Mouse (Mus musculus) CH12.LX (cell line): Measurements from ENCODE around the gene Gm21440. TPM values are rescaled to one million over a fixed set of nuclear protein-coding genes. Genes with fewer than 3 reads are reported as not detected.
"Not testable (repeated sequence)": the region's sequence is repeated elsewhere in the genome, so short reads cannot be mapped to it uniquely, and the experiment has no call there.

ENCODE experiments used
- DNase-seq: peaks from one replicate; pipeline ENCODE4 v3.0.0-alpha.2; 2013; ENCODE audit errors: extremely low read depth
- H3K27ac ChIP-seq: 2 replicates; pipeline ENCODE4 v1.5.1; 2012; ENCODE audit warnings: low read depth, mild to moderate bottlenecking, control low read depth, moderate library complexity; ENCODE audit not compliant: insufficient read depth
- H3K27me3 ChIP-seq: replicated peaks from 2 replicates; pipeline ENCODE3; 2012; ENCODE audit warnings: inconsistent platforms
- H3K36me3 ChIP-seq, 2 experiments: replicated peaks in 1 of 2; 2 replicates each; pipeline versions ENCODE3 to v1.6.1; 2012; ENCODE audit warnings: inconsistent platforms in 1 of 2, low read length in 1 of 2, mild to moderate bottlenecking in 1 of 2, mixed read lengths in 1 of 2, moderate library complexity in 1 of 2; ENCODE audit not compliant: control insufficient read depth in 1 of 2, insufficient read depth in 1 of 2
- H3K4me1 ChIP-seq, 2 experiments: 2 replicates each; pipeline ENCODE4 v1.6.1; 2012; ENCODE audit warnings: inconsistent platforms in 1 of 2, moderate library complexity in 1 of 2; ENCODE audit not compliant: insufficient read depth in 2 of 2, control insufficient read depth in 1 of 2
- H3K4me2 ChIP-seq: 2 replicates; pipeline ENCODE4 v1.6.1; 2012; ENCODE audit warnings: low read depth, mild to moderate bottlenecking, control low read depth; ENCODE audit not compliant: poor library complexity, insufficient read depth, severe bottlenecking
- H3K4me3 ChIP-seq, 3 experiments: fragments of 150-350 bp in 1 of 3; sonication (generic) in 1 of 3; replicated peaks in 1 of 3; 2 replicates each; pipeline versions ENCODE3 to v1.5.1; 2011 to 2012; ENCODE audit warnings: low read depth in 2 of 3, low read length in 2 of 3, mild to moderate bottlenecking in 2 of 3, moderate library complexity in 2 of 3, control low read depth in 1 of 3, improper control_type of control experiment in 1 of 3, inconsistent platforms in 1 of 3, mixed read lengths in 1 of 3; ENCODE audit not compliant: poor library complexity in 1 of 3
- H3K79me2 ChIP-seq: replicated peaks from 2 replicates; pipeline ENCODE4 v1.6.1; 2012; ENCODE audit warnings: mild to moderate bottlenecking, moderate library complexity; ENCODE audit not compliant: control insufficient read depth, poor library complexity, insufficient read depth, severe bottlenecking; ENCODE audit errors: extremely low read depth
- H3K9ac ChIP-seq: 2 replicates; pipeline ENCODE4 v1.6.1; 2012; ENCODE audit warnings: low read depth, mild to moderate bottlenecking, control low read depth, moderate library complexity; ENCODE audit not compliant: insufficient read depth
- H3K9me3 ChIP-seq: replicated peaks from 2 replicates; pipeline ENCODE3; 2012; ENCODE audit warnings: low read length, inconsistent platforms, mixed read lengths
- dilution Hi-C: fragments of 300-500 bp; cut with MboI; formaldehyde crosslinking; loops from 2 replicates; pipeline ENCODE4 v1.14.3; 2020; ENCODE audit warnings: low sequenced_read_pairs; ENCODE audit not compliant: extremely low pct_unique_long_range_greater_than_20kb, extremely low pct_ligation_motif_present
- in situ Hi-C: fragments of 300-500 bp; cut with MboI; formaldehyde crosslinking; loops from 3 replicates; pipeline ENCODE4 v1.14.3; 2019; ENCODE audit warnings: low sequenced_read_pairs, low pct_ligation_motif_present, low pct_unique_long_range_greater_than_20kb, mixed read lengths
- polyA plus RNA-seq: library from polyadenylated mRNA; unstranded; fragments of >175 nt; gene quantifications from 2 replicates; pipeline ENCODE4 v1.2.1, GENCODE M21; 2012; ENCODE audit warnings: low read depth; ENCODE audit not compliant: insufficient read length
- total RNA-seq, 2 experiments: library from RNA; depleted of rRNA; stranded (reverse); fragments of 300-350 nt in 1 of 2; fragments of >200 nt in 1 of 2; gene quantifications; 2 replicates each; pipeline ENCODE4 v1.2.3; 2012 to 2014

Gene Gm21440
- total RNA-seq (2012; rRNA removed) (not detected in 2 replicates), total RNA-seq (2014; rRNA removed) (not detected in 2 replicates), polyA plus RNA-seq (not detected in 2 replicates)

DNA sequence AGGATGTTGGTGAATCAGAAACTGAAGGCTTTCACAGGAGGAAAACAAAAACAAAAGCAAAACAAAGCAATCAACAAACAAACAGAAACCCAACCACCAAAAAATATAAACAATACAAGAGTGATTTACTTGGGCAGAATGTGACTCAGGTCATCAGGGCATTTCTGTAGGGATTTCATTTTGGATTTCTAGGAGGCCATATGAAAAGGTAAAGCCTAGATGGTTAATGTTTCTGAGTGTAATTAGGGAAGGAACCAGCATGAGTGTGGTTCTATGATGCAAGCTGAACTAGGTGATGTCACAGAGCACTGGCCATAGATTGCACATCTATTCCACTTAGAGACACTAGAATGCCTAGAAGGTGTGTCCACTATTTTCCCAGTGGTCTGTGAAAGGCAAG, at the start of gene Gm21440, which contains the start of gene Gm21454:
TSS of gene Gm21440 (plus strand) at position 301 of the 400 bp plus-strand sequence.
TSS of gene Gm21454 (plus strand) at position 352 of the 400 bp plus-strand sequence.
- H3K4me2 ChIP-seq, H3K36me3 ChIP-seq, H3K79me2 ChIP-seq, H3K4me1 ChIP-seq, dilution Hi-C loops, H3K9me3 ChIP-seq, H3K27me3 ChIP-seq, H3K27ac ChIP-seq, in situ Hi-C loops, H3K9ac ChIP-seq, H3K4me3 ChIP-seq, DNase-seq: not testable (repeated sequence)

DNA sequence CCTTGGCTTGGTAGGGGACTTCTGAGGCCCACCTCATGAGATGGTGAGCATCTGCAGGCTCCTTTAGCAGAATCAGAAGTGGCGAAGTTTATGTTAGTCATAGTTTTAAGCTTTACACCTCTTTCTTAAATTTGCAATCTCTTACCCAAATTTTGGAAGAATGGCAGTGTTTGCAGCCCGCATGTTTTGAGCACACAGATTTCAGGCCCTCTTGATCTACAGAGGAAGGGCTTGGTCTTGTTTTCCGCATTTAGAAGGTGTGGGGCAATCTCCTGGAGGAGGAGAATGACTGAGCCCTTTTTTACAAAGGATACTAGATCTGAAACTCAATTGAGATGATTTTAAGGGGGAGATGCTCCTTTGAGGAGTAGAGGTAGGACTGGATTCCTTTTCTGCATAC, 28.4 kb upstream of the Gm21440 start, which contains the start of gene Gm21828:
TSS of gene Gm21828 (minus strand) at position 101 of the 400 bp plus-strand sequence.
- dilution Hi-C loops, result not testable (repeated sequence)

More for the DNA sequence above, 28.4 kb upstream of the Gm21440 start, which contains the start of gene Gm21828:
- H3K4me2 ChIP-seq, H3K9ac ChIP-seq, H3K4me1 ChIP-seq, H3K4me3 ChIP-seq, H3K79me2 ChIP-seq, H3K9me3 ChIP-seq, H3K27me3 ChIP-seq, H3K27ac ChIP-seq, H3K36me3 ChIP-seq, in situ Hi-C loops, DNase-seq: not testable (repeated sequence)

Other genes with a start within 250 kb of the Gm21440 start
- not detected in 2 replicates for gene Gm20807, start 209.5 kb upstream of the Gm21440 start, total RNA-seq (2012; rRNA removed)
- not detected in 2 replicates for gene Gm20807, start 209.5 kb upstream of the Gm21440 start, total RNA-seq (2014; rRNA removed)
- not detected in 2 replicates for gene Gm20807, start 209.5 kb upstream of the Gm21440 start, polyA plus RNA-seq
- gene Gm21891, start 118.9 kb upstream of the Gm21440 start, total RNA-seq (2012; rRNA removed), result not detected in 2 replicates
- gene Gm21891, start 118.9 kb upstream of the Gm21440 start, total RNA-seq (2014; rRNA removed), result not detected in 2 replicates
- gene Gm21891, start 118.9 kb upstream of the Gm21440 start, polyA plus RNA-seq, result not detected in 2 replicates
- gene Gm21425, start 90.4 kb upstream of the Gm21440 start, total RNA-seq (2012; rRNA removed), result not detected in 2 replicates
- gene Gm21425, start 90.4 kb upstream of the Gm21440 start, total RNA-seq (2014; rRNA removed), result not detected in 2 replicates
- not detected in 2 replicates for gene Gm21425, start 90.4 kb upstream of the Gm21440 start, polyA plus RNA-seq
- gene Gm21828, start 28.5 kb upstream of the Gm21440 start, total RNA-seq (2012; rRNA removed), result not detected in 2 replicates
- not detected in 2 replicates for gene Gm21828, start 28.5 kb upstream of the Gm21440 start, total RNA-seq (2014; rRNA removed)
- gene Gm21828, start 28.5 kb upstream of the Gm21440 start, polyA plus RNA-seq, result not detected in 2 replicates
- not detected in 2 replicates for gene Gm21454, start 51 bp downstream of the Gm21440 start, total RNA-seq (2012; rRNA removed)
- not detected in 2 replicates for gene Gm21454, start 51 bp downstream of the Gm21440 start, total RNA-seq (2014; rRNA removed)
- gene Gm21454, start 51 bp downstream of the Gm21440 start, polyA plus RNA-seq, result not detected in 2 replicates
- gene Gm21725, start 96.7 kb downstream of the Gm21440 start, total RNA-seq (2012; rRNA removed), result not detected in 2 replicates
- not detected in 2 replicates for gene Gm21725, start 96.7 kb downstream of the Gm21440 start, total RNA-seq (2014; rRNA removed)
- gene Gm21725, start 96.7 kb downstream of the Gm21440 start, polyA plus RNA-seq, result not detected in 2 replicates
- gene Gm21866, start 213.2 kb downstream of the Gm21440 start, total RNA-seq (2012; rRNA removed), result not detected in 2 replicates
- not detected in 2 replicates for gene Gm21866, start 213.2 kb downstream of the Gm21440 start, total RNA-seq (2014; rRNA removed)
- not detected in 2 replicates for gene Gm21866, start 213.2 kb downstream of the Gm21440 start, polyA plus RNA-seq
- not detected in 2 replicates for gene Gm20773, start 241.6 kb downstream of the Gm21440 start, total RNA-seq (2012; rRNA removed)
- gene Gm20773, start 241.6 kb downstream of the Gm21440 start, total RNA-seq (2014; rRNA removed), result not detected in 2 replicates
- gene Gm20773, start 241.6 kb downstream of the Gm21440 start, polyA plus RNA-seq, result not detected in 2 replicates